Mouse (Mus musculus): ENCODE data around the gene Dock1.

- TF ChIP-seq POLR2A (IDR thresholded peaks at IDR 0.05; ENCODE audit: low read depth, low read length) (no peak), CTCF (IDR thresholded peaks at IDR 0.05; ENCODE audit: extremely low read depth, insufficient read depth, insufficient read length, insufficient replicate concordance) (no peak)
Observed at GRCm38 (mm10) chr7:134822006-134822405, 151.6 kb downstream of the Dock1 start.

Measured in spleen, adult 2 months (tissue).